Mouse (Mus musculus): ENCODE results near the gene Tbc1d2.
"Not testable (repeated sequence)": the region's sequence is repeated elsewhere in the genome, so short reads cannot be mapped to it uniquely, and the experiment has no call there.

Tbc1d2 gene

GRCm38 (mm10) chr4:46641283-46641682 lies 8.7 kb downstream of the Tbc1d2 start:
- no peak for DNase-seq

- DNase-seq: no peak
Measured at GRCm38 (mm10) chr4:46639866-46640265, 10.1 kb downstream of the Tbc1d2 start.

GRCm38 (mm10) chr4:46637250-46637649 lies 12.8 kb downstream of the Tbc1d2 start:
- DNase-seq: not testable (repeated sequence)

- DNase-seq: no peak
Measured at GRCm38 (mm10) chr4:46635702-46636430, 14.1 kb downstream of the Tbc1d2 start.

- DNase-seq: no peak
Measured at GRCm38 (mm10) chr4:46634881-46635280, 15.1 kb downstream of the Tbc1d2 start.

- not testable (repeated sequence) for DNase-seq
Measured at GRCm38 (mm10) chr4:46633565-46633964, 16.4 kb downstream of the Tbc1d2 start.

GRCm38 (mm10) chr4:46632465-46632864 lies 17.5 kb downstream of the Tbc1d2 start:
- no peak for DNase-seq

- no peak for DNase-seq
Measured at GRCm38 (mm10) chr4:46630390-46630789, 19.6 kb downstream of the Tbc1d2 start.

- DNase-seq: no peak
Measured at GRCm38 (mm10) chr4:46628873-46629272, 21.1 kb downstream of the Tbc1d2 start.

- no peak for DNase-seq
Measured at GRCm38 (mm10) chr4:46628081-46628480, 21.9 kb downstream of the Tbc1d2 start.

- peak; percentile 85 for DNase-seq
Measured at GRCm38 (mm10) chr4:46625101-46625500, 24.9 kb downstream of the Tbc1d2 start.

GRCm38 (mm10) chr4:46623007-46623406 lies 27.0 kb downstream of the Tbc1d2 start:
- DNase-seq: no peak

GRCm38 (mm10) chr4:46620946-46621345 lies 29.1 kb downstream of the Tbc1d2 start:
- no peak for DNase-seq

- peak; percentile 36 to 48 for DNase-seq
Measured at GRCm38 (mm10) chr4:46620330-46620729, 29.7 kb downstream of the Tbc1d2 start.

GRCm38 (mm10) chr4:46618196-46618817 lies 31.7 kb downstream of the Tbc1d2 start:
- DNase-seq: no peak

- DNase-seq: no peak
Measured at GRCm38 (mm10) chr4:46617408-46617807, 32.6 kb downstream of the Tbc1d2 start.

- no peak for DNase-seq
Measured at GRCm38 (mm10) chr4:46614641-46615040, 35.4 kb downstream of the Tbc1d2 start.

- DNase-seq: no peak
Measured at GRCm38 (mm10) chr4:46613618-46614017, 36.4 kb downstream of the Tbc1d2 start.

GRCm38 (mm10) chr4:46611181-46611580 lies 38.8 kb downstream of the Tbc1d2 start:
- DNase-seq: peak; percentile 87 to 98

GRCm38 (mm10) chr4:46607601-46608000 lies 42.4 kb downstream of the Tbc1d2 start:
- DNase-seq: no peak

GRCm38 (mm10) chr4:46605451-46605850 lies 44.6 kb downstream of the Tbc1d2 start:
- DNase-seq: no peak

- DNase-seq: peak in 1 of 2 experiments; percentile 11
Measured at GRCm38 (mm10) chr4:46602704-46603103, 47.3 kb downstream of the Tbc1d2 start.

GRCm38 (mm10) chr4:46601844-46602423 lies 48.1 kb downstream of the Tbc1d2 start, which contains the start of gene Coro2a:
TSS of gene Coro2a (minus strand) at chr4:46602202.
- peak; percentile 93 for DNase-seq
